Mouse (Mus musculus) layer of hippocampus, postnatal 36 days (tissue): ENCODE measurements at regions not wholly inside any gene's neighbourhood (a gene's known extent, or its start where the extent isn't known, plus 50 kb on each side); places are given as distances from the start of the nearest gene placed in this dataset.
A peak's percentile ranks its signal among the peaks of the same experiment; 100 is the strongest.

Source experiments
- DNase-seq, 2 experiments: peaks; one replicate each; pipeline ENCODE4 v3.0.0; 2022

DNA sequence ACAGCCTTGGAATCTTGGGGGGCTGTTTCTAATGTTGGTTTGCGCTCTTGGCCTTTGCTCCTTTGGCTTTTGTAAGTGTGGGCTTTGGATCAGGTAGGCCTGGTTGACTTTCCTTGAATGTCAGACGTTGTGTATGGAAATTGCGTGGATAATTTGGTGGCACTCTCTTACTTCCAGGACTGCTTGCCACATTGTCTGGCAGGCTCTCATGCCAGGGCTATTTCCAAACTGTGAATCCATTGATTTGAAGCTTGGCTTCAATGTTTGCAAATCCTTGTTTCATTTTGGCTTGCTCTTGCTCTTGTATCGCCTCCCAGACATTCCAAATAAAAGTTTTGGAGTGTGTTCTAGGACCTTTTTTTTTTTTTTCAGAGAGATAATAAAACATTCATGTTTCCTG, 443.0 kb upstream of the Fam19a5 start:
- DNase-seq, result no peak

DNA sequence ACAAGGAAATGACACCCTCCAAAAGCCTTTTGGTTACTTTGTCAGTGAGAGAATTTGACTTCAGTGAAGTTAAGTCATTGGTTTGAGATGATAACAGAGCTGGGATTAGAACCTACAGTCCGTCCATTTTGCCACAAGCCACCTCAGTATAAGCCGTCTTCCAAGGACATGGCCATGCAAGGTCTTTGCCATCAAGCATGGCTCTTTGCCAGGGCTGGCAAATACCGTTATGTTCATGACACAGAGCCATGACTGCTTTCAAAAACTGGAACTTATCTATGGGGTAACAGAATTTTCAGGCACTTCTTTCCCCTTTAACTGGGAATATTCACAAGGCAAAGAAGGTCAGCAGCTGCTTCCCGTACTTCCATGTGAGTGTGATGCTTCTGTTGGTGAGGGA, 441.9 kb upstream of the Fam19a5 start:
- no peak for DNase-seq

DNA sequence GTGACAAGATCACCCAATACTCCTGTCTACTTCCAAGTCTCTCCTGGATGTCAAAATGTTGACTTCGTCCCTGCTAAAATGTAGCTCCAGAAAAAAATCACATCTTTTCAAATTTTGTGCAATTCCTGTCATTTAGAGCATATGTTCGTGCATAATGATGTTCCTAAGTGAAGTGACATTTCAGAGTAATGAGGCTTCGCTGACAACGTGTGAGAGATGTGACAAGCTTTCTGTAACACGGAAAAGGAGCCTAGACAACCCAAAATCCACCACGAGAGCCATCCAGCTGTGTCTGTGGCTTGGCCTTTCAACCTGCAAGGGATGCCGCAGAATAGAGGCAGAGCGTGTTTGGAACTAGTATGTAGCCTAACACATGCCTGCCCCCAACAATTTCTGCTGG, 438.1 kb upstream of the Fam19a5 start:
- DNase-seq, result no peak

DNA sequence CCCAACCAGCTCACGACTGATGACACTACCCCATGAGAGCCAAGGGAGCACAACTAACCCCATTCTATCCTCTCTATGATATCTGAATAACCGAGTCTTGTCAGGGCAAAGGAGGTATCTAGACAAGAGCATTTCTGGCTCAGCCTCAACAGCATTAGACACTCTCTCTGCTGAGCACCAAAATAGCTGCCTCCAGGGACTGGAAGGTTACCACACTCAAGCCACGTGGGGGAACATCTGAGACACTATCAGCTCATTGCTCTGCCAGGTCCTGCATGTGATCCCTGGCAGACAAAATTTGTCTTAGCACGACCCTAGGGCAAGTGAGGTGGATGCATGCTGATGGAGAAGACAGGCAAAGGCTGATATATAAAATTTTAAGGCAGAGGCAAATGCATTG, 436.4 kb upstream of the Fam19a5 start:
- no peak for DNase-seq

DNA sequence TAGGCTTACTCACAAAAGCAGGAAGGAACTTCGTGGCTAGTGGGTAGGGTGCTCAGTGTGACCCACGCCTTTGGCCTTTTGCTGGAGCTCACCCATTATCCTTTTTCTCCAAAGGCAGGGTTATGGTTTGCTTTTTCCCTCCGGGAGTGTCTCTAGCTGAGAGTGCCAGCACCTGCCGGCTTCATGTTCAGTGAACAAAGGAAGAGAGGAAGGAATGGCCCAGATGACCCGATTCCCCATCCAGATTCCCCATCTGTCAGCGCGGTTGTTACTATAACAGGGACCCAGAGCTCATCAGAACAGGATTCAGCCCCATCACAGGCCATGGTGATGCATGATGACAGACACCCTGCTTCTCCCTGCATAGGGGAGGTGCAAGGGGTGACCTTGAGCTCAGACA, 435.7 kb upstream of the Fam19a5 start:
- no peak for DNase-seq

DNA sequence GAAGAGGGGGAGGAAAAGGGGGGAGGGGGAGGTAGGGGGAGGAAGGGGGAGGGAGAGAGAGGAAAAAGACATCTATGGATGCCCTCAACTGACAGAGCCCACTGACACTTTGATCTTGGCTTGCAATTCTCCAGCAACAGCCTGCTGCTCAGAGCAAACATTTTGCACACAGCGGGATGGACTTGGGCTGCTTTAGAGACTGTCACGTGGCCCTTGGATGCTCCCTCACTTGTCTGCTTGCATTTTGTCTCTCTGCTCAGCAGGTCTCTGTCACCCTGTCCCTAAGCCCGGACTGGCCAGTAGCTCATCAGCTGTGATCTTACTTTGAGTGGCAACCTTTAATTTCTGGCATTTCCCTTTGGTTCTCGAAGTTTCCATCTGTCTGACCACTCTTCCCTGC, 421.4 kb upstream of the Fam19a5 start:
- no peak for DNase-seq

DNA sequence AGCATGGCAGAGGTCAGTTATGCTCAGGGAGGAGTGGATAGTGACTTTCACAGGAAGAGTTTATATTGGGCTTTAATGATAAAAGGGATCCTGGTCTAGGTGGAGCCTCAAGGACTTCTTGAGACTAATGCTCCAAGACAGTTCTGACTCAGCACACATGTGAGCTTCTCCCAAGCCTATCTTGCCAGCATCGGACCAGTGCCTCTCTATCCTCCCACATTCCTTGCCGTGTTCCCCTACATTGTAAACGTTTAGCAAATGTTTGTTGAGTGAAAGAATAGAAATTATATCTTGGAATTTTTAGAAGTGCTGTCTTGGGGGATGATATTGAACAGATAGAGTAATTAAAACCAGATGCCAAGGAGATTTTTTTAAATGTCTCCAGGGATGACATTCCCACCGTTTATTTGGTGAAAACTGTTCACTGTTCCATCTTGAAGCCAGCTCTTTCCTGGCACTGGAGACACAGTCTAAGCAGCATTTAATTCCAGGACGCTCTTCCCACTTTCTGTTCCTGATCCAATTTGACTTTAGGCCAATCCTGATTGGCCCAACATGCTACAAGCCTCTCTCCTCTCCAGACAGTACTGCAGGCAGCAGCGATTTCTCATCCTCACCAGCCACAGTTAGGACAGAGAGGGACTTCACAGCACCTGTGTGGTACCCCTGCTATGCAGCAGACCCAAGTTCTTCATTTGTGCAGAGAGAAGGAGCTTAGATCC, 418.5 kb upstream of the Fam19a5 start:
- DNase-seq, result no peak

DNA sequence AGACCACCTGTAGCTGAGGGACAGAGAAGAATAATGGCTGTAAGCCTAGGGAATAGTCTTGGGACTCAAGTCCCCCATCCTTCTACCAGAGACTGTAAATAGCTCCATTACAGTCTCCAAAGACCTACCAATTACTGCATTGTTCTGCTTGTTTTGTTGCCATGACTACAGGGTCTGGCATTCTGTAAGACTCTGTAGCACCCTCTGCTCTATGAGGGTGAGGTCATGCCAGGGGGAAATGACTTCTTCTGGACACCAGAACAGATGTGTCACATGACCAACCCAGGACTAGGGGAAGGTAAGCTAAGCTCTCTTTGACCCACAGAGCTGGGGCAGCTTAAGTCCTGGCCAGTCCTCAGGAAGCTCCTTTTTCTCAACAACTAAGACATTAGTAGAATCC, 405.2 kb upstream of the Fam19a5 start:
- DNase-seq, result no peak

DNA sequence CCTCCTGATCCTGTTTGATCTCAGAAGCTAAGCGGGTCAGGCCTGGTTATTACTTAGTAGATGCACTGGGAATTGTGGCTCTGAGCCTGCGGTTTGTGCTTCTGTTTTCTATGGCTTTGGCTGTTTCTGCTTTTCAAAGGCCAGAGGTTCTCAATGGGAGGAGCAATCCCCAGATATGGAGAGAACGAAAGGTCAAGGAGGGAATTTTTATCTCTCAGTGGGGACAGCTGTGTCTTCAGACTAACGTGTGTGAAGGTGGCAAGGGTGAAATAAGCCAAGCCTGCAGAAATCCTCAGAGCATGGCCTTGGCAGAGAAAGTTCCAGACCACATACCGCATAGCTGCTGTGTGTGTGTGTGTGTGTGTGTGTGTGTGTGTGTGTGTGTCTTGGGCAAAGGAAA, 375.0 kb upstream of the Fam19a5 start:
- DNase-seq, result no peak

DNA sequence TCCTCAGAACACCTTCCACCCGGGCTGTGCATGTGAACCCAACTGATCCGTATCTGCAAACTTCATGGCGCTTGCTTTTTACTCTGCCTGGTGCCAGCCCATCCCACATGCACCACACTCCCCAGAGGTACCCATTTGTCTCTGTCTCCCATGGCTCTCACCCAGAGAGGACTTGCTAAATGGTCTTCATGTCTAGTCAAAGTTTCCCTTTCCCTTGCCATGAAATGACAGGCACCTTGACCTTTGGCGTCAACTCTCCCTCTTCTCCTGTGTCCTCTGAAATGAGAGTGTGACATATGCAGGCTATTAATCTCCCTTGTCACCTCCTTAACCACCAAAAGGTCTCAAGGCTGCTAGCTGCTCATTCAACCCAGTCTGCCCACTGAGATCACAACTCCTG, 373.2 kb upstream of the Fam19a5 start:
- DNase-seq, result no peak

DNA sequence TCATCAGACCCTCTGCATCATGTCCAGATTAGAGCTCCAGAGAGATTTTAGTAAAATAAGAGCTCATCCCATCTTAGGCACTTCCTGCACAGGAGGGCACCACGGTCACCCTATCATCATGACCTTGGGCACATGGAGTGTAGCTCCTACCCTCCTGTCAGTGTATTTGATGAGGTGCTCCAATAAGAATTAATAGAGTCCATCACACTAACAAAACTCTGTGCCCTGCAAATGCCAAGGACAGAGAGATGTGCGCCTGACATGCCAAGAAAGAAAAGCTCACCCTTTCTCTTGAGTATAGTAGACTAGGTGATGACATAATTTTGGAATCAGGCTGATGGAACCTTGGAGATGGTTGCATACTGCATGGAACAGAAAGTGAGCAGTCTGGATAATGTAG, 371.0 kb upstream of the Fam19a5 start:
- DNase-seq, result no peak

DNA sequence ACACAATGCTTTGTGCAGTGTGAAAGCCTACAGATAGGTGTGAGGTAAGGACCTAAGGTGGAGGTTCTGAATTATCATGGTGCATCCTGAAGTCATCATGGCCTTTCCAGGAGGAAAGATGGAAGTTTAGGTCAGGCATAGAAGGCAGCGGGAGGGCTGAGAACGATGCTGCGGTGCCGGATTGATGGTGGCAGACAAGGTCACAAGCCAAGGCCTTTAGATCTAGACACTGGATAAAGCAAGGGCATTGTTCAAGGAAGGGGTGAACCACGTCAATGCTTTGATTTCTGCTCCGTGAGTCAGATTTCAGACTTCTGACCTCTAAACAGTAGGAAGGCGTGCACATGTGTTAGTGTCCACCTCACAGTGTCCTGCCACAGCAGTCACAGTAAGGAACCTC, 365.5 kb upstream of the Fam19a5 start:
- no peak for DNase-seq

DNA sequence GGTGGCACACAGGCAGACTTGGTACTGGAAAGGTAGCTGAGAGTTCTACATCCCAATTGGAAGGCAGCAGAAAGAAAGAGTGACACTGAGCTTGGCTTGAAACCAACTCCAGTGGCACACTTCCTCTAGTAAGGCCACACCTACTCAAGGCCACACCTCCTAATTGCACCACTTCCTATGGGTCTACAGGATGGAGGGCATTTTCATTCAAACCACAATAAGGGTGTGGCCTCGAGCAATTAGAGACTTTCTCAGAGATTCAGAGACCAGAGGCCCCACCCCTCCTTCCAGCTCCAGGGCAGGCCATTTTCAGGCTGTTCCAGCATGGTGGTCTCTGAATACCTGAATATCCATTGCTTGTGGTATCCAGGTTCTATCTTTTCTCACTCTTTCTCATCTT, 363.3 kb upstream of the Fam19a5 start:
- DNase-seq, result no peak

DNA sequence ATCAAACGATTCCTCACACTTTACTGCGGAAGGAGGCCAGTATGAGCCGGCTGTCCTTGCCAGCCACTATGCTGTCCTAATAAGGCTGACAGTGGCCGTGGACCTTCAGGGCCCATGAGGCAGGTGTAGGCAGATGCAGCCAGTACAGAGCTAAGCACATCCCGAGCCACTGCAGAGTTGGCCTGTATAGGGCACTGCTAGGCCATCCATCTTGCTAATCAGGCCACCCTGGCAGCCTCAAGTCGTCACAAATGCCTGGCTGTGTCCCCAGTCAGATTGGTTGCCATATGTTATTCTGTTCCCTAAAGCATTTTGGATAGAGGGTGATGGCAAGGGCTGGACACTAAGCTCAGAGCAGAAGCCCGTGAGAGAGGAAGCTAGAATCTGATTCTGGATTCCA, 359.9 kb upstream of the Fam19a5 start:
- no peak for DNase-seq

DNA sequence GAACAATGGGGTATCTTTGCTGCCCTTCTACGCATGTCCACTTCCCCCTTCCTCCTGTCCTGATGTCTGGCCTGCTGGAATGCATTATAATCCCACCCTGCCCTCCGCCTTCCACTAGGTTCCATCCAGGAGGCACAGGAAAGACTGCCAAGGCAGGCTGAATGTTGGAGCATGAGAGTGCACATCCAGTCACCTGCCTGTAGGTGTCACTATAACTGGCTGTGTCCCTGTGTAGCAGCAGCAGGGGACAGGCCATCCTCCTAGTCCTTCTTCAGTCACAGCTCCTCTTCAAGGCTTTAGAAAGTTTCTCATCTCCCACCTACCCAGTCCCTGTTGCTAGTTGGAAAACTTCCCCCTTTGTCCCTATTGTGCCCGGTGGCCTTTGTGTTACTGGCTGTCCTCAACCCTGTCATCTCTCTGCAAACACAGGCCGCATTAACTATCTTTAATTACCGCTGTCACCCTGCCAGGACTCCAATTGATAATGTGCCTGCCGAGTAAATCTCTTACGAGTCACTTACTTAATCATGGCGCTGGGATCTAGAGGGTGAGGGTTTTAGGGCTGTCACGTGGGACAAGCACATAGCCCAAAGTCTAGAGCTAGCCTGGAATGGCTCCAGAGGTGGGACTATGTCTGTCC, 355.2 kb upstream of the Fam19a5 start:
- no peak for DNase-seq

DNA sequence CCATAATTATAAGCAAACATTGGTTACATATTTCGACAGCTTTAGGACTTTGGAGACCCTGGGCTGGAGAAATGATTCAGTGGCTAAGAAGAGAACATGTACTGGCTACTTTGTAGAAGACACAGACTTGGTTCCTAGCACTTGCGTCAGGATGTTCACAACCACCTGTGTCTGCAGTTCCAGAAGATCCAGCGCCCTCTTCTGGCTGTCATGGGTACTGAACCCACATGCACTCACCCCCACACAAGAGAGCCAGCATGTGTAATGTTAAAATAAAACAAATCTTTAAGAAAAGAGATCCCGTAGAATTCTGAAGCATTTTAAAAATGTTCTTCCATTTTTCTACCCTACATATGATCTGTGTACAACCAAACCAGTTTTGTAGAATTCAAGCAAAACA, 352.2 kb upstream of the Fam19a5 start:
- DNase-seq, result no peak

DNA sequence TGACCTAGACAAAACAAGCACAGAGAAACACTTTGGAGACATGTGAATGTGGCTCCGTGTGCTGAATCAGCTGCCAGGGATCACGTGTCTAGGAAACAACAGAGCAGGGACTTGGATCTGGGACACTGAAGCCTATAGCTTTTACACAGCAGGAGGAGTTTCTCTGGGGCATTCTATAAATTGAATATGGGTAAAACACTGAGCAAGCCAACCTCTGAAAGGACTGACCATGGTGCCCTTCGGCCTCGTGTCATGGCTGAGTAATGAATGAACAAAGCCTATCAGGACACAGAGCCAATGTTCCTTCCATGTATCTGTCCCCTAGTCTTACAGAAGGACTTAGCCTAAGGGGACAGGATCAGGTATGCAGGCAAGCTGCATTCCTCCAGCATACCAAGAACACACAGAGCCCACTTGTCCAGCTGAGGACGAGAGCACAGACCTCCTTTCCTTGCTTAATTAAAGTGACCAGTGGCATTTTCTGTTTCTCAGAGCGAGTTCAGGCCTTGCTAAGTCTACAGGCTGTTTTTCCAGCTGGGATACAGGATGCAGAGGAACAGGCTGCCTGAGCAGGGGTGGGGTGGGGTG, 347.7 kb upstream of the Fam19a5 start:
- no peak for DNase-seq

DNA sequence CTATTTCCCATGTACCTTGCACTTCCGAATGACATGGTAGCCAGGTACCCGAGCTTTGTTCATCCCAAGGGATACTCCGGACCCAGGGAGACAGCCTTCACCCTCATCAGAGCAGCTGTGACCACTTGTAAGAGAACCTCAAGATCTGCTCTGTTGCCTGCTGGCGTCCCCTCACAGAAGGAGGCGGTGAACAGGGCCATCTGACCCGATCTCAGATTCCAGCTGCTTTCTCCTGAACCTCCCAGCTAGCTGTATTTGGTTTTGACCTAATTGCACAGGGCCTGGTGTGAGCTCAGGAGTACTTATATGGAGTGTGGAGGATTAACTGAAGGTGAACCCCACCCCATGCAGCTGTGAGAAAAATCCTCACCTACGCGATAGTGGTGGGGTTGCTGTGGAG, 344.5 kb upstream of the Fam19a5 start:
- no peak for DNase-seq

DNA sequence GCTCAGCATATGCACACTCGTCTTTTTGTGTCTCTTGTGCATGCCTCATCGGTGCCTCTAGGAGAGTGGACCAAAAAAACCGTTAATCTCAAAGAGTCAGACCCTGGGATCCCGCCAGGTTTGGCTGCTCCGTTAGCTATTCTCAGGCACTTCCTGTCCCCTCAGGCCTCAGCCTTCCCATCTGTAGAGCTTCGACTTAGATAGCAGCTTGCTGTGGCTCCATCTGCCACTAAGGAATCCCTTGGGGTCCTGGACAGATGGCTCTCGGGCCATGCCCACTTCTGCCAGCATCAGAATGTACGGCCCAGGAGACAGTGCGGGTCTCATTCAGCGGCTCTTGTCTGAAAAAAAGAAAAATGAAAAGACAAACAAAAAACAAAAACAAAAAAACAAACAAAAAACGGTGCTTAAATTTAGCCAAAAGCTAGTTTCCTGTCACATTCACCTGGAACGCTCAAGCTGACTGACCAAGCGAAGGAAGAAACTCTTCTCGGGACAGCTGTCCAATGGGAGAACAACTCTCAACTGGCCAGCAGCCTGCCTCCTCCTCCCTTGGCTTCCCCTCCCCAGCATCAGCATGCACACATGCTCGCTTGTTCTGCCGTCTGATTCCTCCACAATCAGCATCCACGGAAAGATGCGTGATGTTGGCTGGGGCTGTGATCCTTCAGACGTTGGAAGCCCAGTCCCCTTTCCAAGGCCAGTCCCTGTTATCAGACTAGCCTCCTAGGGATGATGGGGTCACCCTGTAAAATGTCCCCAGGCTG, 343.6 kb upstream of the Fam19a5 start:
- peak in 1 of 2 experiments; percentile 24 for DNase-seq

DNA sequence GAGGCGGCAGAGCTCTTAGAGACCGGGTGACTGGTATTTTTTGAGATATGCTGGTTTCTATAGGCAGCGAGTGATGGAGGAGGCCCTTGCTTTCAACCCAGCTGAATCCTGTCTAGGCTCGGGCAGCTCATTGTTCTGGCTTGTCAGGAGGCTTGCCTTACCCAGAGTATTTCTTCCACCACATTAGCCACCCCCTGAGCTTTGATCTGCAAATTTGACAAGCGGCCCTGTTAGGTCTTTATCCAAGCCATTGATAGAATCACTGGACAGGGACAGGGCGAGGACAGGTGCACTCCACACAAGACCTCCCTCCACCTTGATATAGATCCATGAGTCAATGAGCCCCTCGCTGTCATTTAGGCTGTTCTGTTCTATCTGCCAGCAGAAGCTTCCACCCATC, 343.0 kb upstream of the Fam19a5 start:
- DNase-seq, result no peak

DNA sequence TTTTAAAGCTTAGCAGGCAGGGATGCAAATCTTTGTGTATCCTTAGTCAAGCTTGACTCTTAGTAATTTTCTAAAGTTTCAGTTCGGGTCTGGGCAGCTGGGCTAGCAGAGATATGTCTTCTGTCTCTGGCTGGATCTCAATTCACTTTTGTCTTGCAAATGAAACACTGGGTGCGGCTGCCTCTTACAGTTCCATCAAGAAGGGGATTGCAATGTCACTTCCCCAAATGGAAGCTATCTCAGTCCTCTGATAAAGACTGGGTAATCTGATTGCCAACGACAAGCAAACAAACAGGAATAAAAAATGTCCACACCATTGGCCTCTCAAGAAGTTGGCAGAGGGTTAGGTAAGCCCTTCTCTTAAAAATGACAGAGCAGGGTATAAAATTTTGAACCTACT, 314.1 kb upstream of the Fam19a5 start:
- DNase-seq, result no peak

DNA sequence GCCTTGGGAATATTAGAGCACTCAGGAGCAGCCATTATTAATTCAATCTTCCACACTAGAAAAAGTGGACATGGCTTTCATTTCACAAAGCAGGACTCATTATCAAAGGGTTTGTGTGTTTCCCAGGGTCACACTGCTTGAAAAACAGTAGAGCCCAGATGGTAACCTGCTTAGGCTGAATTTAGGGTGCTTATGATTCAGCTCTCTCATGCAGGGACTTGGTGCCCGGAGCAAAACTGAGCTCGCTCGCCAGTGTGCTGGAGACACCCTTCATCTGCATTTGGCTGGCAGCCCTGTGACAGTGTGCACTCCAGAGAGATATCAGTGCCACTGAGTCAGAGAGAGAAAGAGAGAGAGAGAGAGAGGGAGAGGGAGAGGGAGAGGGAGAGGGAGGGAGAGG, 308.0 kb upstream of the Fam19a5 start:
- no peak for DNase-seq

DNA sequence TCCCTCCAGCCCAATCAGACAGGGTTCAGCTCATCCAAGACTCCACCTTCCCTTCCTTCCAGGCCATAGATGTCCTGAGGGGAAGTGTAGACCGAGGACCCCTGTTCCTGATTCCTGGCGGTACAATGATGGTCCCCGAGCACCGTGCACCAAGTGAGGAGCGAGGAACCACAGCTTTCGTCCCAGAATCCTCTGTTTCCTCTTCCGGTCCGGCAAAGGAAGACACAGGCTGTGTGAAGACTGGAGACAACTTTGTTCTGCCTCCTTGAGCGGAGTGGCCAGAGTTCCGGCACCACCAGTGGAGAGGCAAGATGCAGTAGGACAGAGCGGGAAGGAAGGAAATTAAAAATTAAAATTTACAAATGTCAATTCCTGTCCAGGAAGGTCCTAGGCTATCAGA, 305.0 kb upstream of the Fam19a5 start:
- DNase-seq, result no peak

DNA sequence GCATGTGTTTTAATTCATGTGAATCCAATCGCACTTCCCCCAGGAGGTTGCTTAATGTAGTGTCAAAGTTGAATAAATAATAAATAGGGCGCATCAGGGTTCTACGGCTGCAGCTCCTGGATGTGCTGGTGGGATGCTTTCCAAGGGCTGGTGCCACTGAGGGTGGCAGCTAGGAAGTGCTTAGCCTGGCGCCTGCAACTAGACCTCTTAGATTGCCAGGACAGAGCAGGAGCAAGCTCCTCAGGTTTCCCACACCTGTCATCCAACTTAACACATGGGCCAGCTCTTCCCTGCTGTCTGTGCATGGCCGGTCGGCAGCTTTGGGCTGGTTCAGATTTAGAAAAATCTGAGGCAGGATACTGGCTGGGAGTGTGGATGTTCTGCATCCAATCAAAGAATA, 282.6 kb upstream of the Fam19a5 start:
- no peak for DNase-seq
